Mouse (Mus musculus) liver, adult 2 months (tissue): ENCODE measurements around the gene Zfp39. TPM values are rescaled to one million over a fixed set of nuclear protein-coding genes. Genes with fewer than 3 reads are reported as not detected.

Experiments
- DNase-seq: peaks from one replicate; pipeline ENCODE4 v3.0.0-alpha.2; 2011; ENCODE audit warnings: low read depth, low spot score; ENCODE audit errors: extremely low read depth
- H3K27ac ChIP-seq: fragments of 200-500 bp; replicated peaks from 2 replicates; pipeline ENCODE4 v1.5.1; 2012; ENCODE audit warnings: low read depth, mild to moderate bottlenecking, control low read depth, inconsistent platforms, low read length; ENCODE audit not compliant: insufficient read depth
- H3K27me3 ChIP-seq: fragments of 200-500 bp; 2 replicates; pipeline ENCODE4 v1.6.1; 2012; ENCODE audit warnings: mild to moderate bottlenecking, moderate library complexity, low read length, inconsistent platforms; ENCODE audit not compliant: control insufficient read depth, insufficient read depth
- H3K36me3 ChIP-seq: fragments of 200-500 bp; 2 replicates; pipeline ENCODE4 v1.6.1; 2012; ENCODE audit warnings: low read length, inconsistent platforms; ENCODE audit not compliant: control insufficient read depth, insufficient read depth
- H3K4me1 ChIP-seq: fragments of 200-500 bp; 2 replicates; pipeline ENCODE4 v1.6.1; 2011; ENCODE audit warnings: low read length; ENCODE audit not compliant: control insufficient read depth, insufficient read depth
- H3K4me3 ChIP-seq: fragments of 200-500 bp; 2 replicates; pipeline ENCODE4 v1.5.1; 2011; ENCODE audit warnings: low read depth, mild to moderate bottlenecking, control low read depth, low read length, moderate library complexity; ENCODE audit not compliant: insufficient read depth
- H3K79me2 ChIP-seq: fragments of 200-500 bp; 2 replicates; pipeline ENCODE4 v1.6.1; 2012; ENCODE audit warnings: inconsistent platforms, mild to moderate bottlenecking, low read length, moderate library complexity; ENCODE audit not compliant: control insufficient read depth, insufficient read depth
- H3K9ac ChIP-seq: fragments of 200-500 bp; 2 replicates; pipeline ENCODE4 v1.6.1; 2012; ENCODE audit warnings: low read depth, mild to moderate bottlenecking, control low read depth, inconsistent platforms, low read length
- CTCF ChIP-seq: fragments of 200-500 bp; IDR thresholded peaks from 2 replicates; pipeline ENCODE4 v1.5.1; 2011; ENCODE audit warnings: low read depth, low read length, control low read depth
- POLR2A ChIP-seq: fragments of 200-500 bp; IDR thresholded peaks from 2 replicates; pipeline ENCODE4 v1.6.1; 2011; ENCODE audit warnings: low read length, control low read depth; ENCODE audit not compliant: insufficient read depth; ENCODE audit errors: extremely low read depth
- WGBS: fragments of 180-500 bp; shearing (Covaris S2); methylation state at CpG from one replicate; pipeline ENCODE4 v1.1.7; 2018; 5-methylcytosine and 5-hydroxymethylcytosine counted together
- polyA plus RNA-seq: library from polyadenylated mRNA; depleted of rRNA; stranded (reverse); fragments of >200 nt; gene quantifications from 2 replicates; pipeline ENCODE4 v1.2.3, GENCODE M21; 2012
- total RNA-seq: library from RNA; depleted of rRNA; stranded (reverse); fragments of >200 nt; gene quantifications from 2 replicates; pipeline ENCODE4 v1.2.3, GENCODE M21; 2014

The Zfp39 gene
- total and polyA plus RNA-seq, 2 experiments: 0.66 to 4.9 TPM

GRCm38 (mm10) chr11:58917745-58918366 lies 13.8 kb upstream of the Zfp39 start, which contains the start of gene Btnl10:
Gene Btnl10 (plus strand): TSS chr11:58917908.
- WGBS: 76% methylated on average over 12 of the region's 12 CpGs
- Histone ChIP-seq H3K27ac (no peak within 1 kb of the TSS), H3K79me2 (no peaks in the 10 kb centered on the region), H3K4me3 (no peak within 1 kb of the TSS), H3K4me1 (no peaks in the 10 kb centered on the region), H3K9ac (no peak within 1 kb of the TSS), H3K36me3 (no peaks in the 10 kb centered on the region), H3K27me3 (no peaks in the 10 kb centered on the region)
- TF ChIP-seq CTCF (no peak), POLR2A (no peak)
- no peak for DNase-seq

- no peaks in the 10 kb centered on the region for H3K36me3 ChIP-seq
- no peak overlapping the region for H3K4me3 ChIP-seq
- TF ChIP-seq POLR2A (no peak), CTCF (peak; percentile 54)
- H3K79me2 ChIP-seq: no peaks in the 10 kb centered on the region
- H3K9ac ChIP-seq: no peak overlapping the region
- H3K27me3 ChIP-seq: no peaks in the 10 kb centered on the region
- no peaks in the 10 kb centered on the region for H3K4me1 ChIP-seq
- 37% methylated on average over 14 of the region's 14 CpGs for WGBS
- H3K27ac ChIP-seq: no peak overlapping the region
- DNase-seq: peak; percentile 31
Observed at GRCm38 (mm10) chr11:58916879-58917744, 13.1 kb upstream of the Zfp39 start.

- WGBS: 5% methylated on average over 17 of the region's 17 CpGs
- Histone ChIP-seq H3K4me3 (peak overlapping the region; percentile 54), H3K4me1 (no peaks in the 10 kb centered on the region), H3K79me2 (no peaks in the 10 kb centered on the region), H3K27ac (peak overlapping the region; percentile 56), H3K36me3 (no peaks in the 10 kb centered on the region), H3K27me3 (no peaks in the 10 kb centered on the region), H3K9ac (peak overlapping the region; percentile 69)
- TF ChIP-seq POLR2A (no peak), CTCF (peak; percentile 2; the same call in 1 of the 2 replicates)
- peak; percentile 44 for DNase-seq
Observed at GRCm38 (mm10) chr11:58914461-58915028, 10.5 kb upstream of the Zfp39 start.

DNA sequence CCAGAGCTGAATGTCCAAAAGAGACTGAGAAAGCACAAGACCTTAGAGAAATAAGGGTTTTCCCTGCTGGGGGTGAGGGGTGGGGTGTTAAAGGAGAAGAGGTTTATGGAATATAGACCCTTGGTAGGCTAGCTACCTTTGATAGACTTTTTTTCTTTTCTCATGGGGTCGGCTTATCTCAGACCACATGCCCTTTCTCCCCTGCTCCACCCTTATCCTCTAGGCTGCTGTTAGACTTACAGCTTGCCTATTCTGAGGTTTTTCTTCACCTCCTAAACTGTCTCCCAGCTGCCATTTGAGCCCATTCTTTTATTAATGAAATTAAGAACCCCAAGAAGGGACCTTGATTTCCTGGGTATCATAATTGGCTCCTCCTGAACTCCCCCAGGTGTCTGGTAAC lies 9.8 kb upstream of the Zfp39 start:
- WGBS: 80% methylated on average over 1 of the region's 1 CpGs
- TF ChIP-seq POLR2A (no peak), CTCF (no peak)
- H3K9ac ChIP-seq: no peak overlapping the region

GRCm38 (mm10) chr11:58904838-58905237 lies 813 bp upstream of the Zfp39 start:
- H3K79me2 ChIP-seq: peaks cover 3% of the 10 kb centered on the region; the same call in 1 of the 2 replicates
- no peak overlapping the region for H3K9ac ChIP-seq
- WGBS: 68% methylated on average over 6 of the region's 6 CpGs
- H3K4me3 ChIP-seq: no peak overlapping the region
- peaks cover 15% of the 10 kb centered on the region for H3K36me3 ChIP-seq
- H3K27me3 ChIP-seq: no peaks in the 10 kb centered on the region
- H3K27ac ChIP-seq: no peak overlapping the region
- no peak for DNase-seq
- peaks cover 4% of the 10 kb centered on the region for H3K4me1 ChIP-seq
- TF ChIP-seq POLR2A: no peak
- TF ChIP-seq CTCF: no peak

More for the DNA sequence above, 9.8 kb upstream of the Zfp39 start:
- Histone ChIP-seq H3K4me1 (no peaks in the 10 kb centered on the region), H3K36me3 (no peaks in the 10 kb centered on the region), H3K4me3 (no peak overlapping the region), H3K27me3 (no peaks in the 10 kb centered on the region), H3K27ac (no peak overlapping the region), H3K79me2 (no peaks in the 10 kb centered on the region)
- DNase-seq: no peak
